Mouse (Mus musculus): ENCODE data around the gene Blm. TPM values are rescaled to one million over a fixed set of nuclear protein-coding genes. Genes with fewer than 3 reads are reported as not detected.

Gene Blm
- polyA plus RNA-seq, 2 experiments = 19.8 to 24.8 TPM

- H3K4me3 ChIP-seq (ENCODE audit: insufficient read depth in 1 of 2, low read depth in 2 of 2, low read length in 2 of 2) = no peak overlapping the region
- no peaks in the 10 kb centered on the region for H3K27me3 ChIP-seq (ENCODE audit: control insufficient read depth, insufficient read depth, low read length)
- H3K9ac ChIP-seq (replicated peaks) = no peak overlapping the region
- no peak overlapping the region for H3K27ac ChIP-seq
- DNase-seq (ENCODE audit: low read depth in 3 of 3, low spot score in 3 of 3) (no peak), ATAC-seq (ENCODE audit: insufficient read depth) (no peak)
- no peak overlapping the region for H3K4me2 ChIP-seq (ENCODE audit: low read depth)
- TF ChIP-seq EP300 (IDR thresholded peaks at IDR 0.05; ENCODE audit: low read depth) = no peak
- TF ChIP-seq CTCF (IDR thresholded peaks at IDR 0.05; ENCODE audit: low read depth) = no peak
- no peaks in the 10 kb centered on the region for H3K36me3 ChIP-seq (replicated peaks; ENCODE audit: control insufficient read depth, insufficient read depth, low read depth)
- H3K9me3 ChIP-seq (ENCODE audit: control insufficient read depth, low read length) = no peaks in the 10 kb centered on the region
- WGBS (ENCODE audit: insufficient replicate concordance) = 70% methylated on average over 3 of the region's 3 CpGs
- peaks cover 0 to 4% of the 10 kb centered on the region in 2 experiments; a peak in 2 of 4 replicates for H3K4me1 ChIP-seq (replicated peaks; ENCODE audit: control insufficient read depth in 2 of 2, insufficient read depth in 2 of 2, low read length in 1 of 2)
Observed at GRCm38 (mm10) chr7:80556166-80556565, 21.2 kb upstream of the Blm start.

GRCm38 (mm10) chr7:80555146-80555545 is 20.2 kb upstream of the Blm start:
- no peak for TF ChIP-seq EP300 (IDR thresholded peaks at IDR 0.05; ENCODE audit: low read depth)
- peak; percentile 46 for TF ChIP-seq CTCF (IDR thresholded peaks at IDR 0.05; ENCODE audit: low read depth)
- H3K27ac ChIP-seq = no peak overlapping the region
- DNase-seq (ENCODE audit: low read depth in 3 of 3, low spot score in 3 of 3) (no peak), ATAC-seq (ENCODE audit: insufficient read depth) (no peak)
- H3K4me2 ChIP-seq (ENCODE audit: low read depth) = no peak overlapping the region
- H3K4me1 ChIP-seq (replicated peaks; ENCODE audit: control insufficient read depth in 2 of 2, insufficient read depth in 2 of 2, low read length in 1 of 2) = no peaks in the 10 kb centered on the region; a peak in 1 of 4 replicates
- no peaks in the 10 kb centered on the region for H3K9me3 ChIP-seq (ENCODE audit: control insufficient read depth, low read length)
- no peak overlapping the region for H3K4me3 ChIP-seq (ENCODE audit: insufficient read depth in 1 of 2, low read depth in 2 of 2, low read length in 2 of 2)
- no peaks in the 10 kb centered on the region for H3K36me3 ChIP-seq (replicated peaks; ENCODE audit: control insufficient read depth, insufficient read depth, low read depth)
- 34% methylated on average over 3 of the region's 3 CpGs for WGBS (ENCODE audit: insufficient replicate concordance)
- H3K9ac ChIP-seq (replicated peaks) = no peak overlapping the region
- H3K27me3 ChIP-seq (ENCODE audit: control insufficient read depth, insufficient read depth, low read length) = no peaks in the 10 kb centered on the region

- no peaks in the 10 kb centered on the region for H3K9me3 ChIP-seq (ENCODE audit: control insufficient read depth, low read length)
- H3K9ac ChIP-seq (replicated peaks) = no peak overlapping the region
- no peak overlapping the region for H3K4me2 ChIP-seq (ENCODE audit: low read depth)
- no peaks in the 10 kb centered on the region for H3K36me3 ChIP-seq (replicated peaks; ENCODE audit: control insufficient read depth, insufficient read depth, low read depth)
- no peak for TF ChIP-seq EP300 (IDR thresholded peaks at IDR 0.05; ENCODE audit: low read depth)
- no peak for TF ChIP-seq CTCF (IDR thresholded peaks at IDR 0.05; ENCODE audit: low read depth)
- no peak overlapping the region for H3K4me3 ChIP-seq (ENCODE audit: insufficient read depth in 1 of 2, low read depth in 2 of 2, low read length in 2 of 2)
- DNase-seq (ENCODE audit: low read depth in 3 of 3, low spot score in 3 of 3) (no peak), ATAC-seq (ENCODE audit: insufficient read depth) (no peak)
- H3K27ac ChIP-seq = no peak overlapping the region
- H3K27me3 ChIP-seq (ENCODE audit: control insufficient read depth, insufficient read depth, low read length) = no peaks in the 10 kb centered on the region
- no peaks in the 10 kb centered on the region; a peak in 1 of 4 replicates for H3K4me1 ChIP-seq (replicated peaks; ENCODE audit: control insufficient read depth in 2 of 2, insufficient read depth in 2 of 2, low read length in 1 of 2)
- 59% methylated on average over 22 of the region's 22 CpGs for WGBS (ENCODE audit: insufficient replicate concordance)
Observed at GRCm38 (mm10) chr7:80554180-80555021, 19.5 kb upstream of the Blm start.

GRCm38 (mm10) chr7:80548513-80549260 is 13.8 kb upstream of the Blm start:
- Histone ChIP-seq H3K9me3 (ENCODE audit: control insufficient read depth, low read length) (no peaks in the 10 kb centered on the region), H3K4me2 (ENCODE audit: low read depth) (no peak overlapping the region), H3K27ac (no peak overlapping the region), H3K4me3 (ENCODE audit: insufficient read depth in 1 of 2, low read depth in 2 of 2, low read length in 2 of 2) (no peak overlapping the region), H3K9ac (replicated peaks) (no peak overlapping the region), H3K4me1 (replicated peaks; ENCODE audit: control insufficient read depth in 2 of 2, insufficient read depth in 2 of 2, low read length in 1 of 2) (peaks cover 10 to 13% of the 10 kb centered on the region in 2 experiments), H3K36me3 (replicated peaks; ENCODE audit: control insufficient read depth, insufficient read depth, low read depth) (no peaks in the 10 kb centered on the region), H3K27me3 (ENCODE audit: control insufficient read depth, insufficient read depth, low read length) (no peaks in the 10 kb centered on the region)
- DNase-seq (ENCODE audit: low read depth in 3 of 3, low spot score in 3 of 3) (no peak), ATAC-seq (ENCODE audit: insufficient read depth) (no peak)
- WGBS (ENCODE audit: insufficient replicate concordance) = 67% methylated on average over 7 of the region's 7 CpGs
- no peak for TF ChIP-seq CTCF (IDR thresholded peaks at IDR 0.05; ENCODE audit: low read depth)
- TF ChIP-seq EP300 (IDR thresholded peaks at IDR 0.05; ENCODE audit: low read depth) = no peak
